20 mouse cellular contexts compared by ENCODE assay signal in the genomic region with DNA sequence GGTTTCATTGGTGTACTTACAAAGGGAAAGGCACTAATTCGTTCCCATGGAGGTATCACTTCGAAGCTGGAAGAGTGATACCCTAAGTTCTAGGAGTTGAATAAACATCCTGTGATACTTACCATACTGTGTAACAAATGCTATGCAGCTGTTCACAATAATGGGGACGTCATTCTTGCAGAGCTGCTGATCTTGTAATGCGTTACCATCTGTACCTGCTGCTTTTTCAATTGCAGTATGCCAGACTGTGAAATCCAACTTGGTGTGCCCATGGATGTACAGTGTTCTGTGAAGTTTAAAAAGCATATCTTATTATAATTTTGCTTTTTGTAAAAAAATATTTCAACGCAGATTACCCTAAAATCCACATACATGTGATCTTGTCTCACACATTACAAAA.
"Had no signal": no experiment of that assay in that cellular context is flagged by ENCODE, and none has a peak within 500 bp of the region (broad histone marks: within the 10 kb centered on the region; RNA-seq: fewer than 3 reads in every experiment).

No protein-coding gene starts in this region.

- H3K4me1 ChIP-seq: liver, embryonic 13.5 days; lung, embryonic 15.5 days; megakaryocyte, embryonic 14.5 days; midbrain, embryonic 12.5 days; neural tube, embryonic 12.5 days; stomach, embryonic 15.5 days had no signal

- H3K27ac ChIP-seq: layer of hippocampus, adult 2 months; liver, embryonic 13.5 days; lung, embryonic 15.5 days; macrophage; midbrain, embryonic 12.5 days; neural tube, embryonic 12.5 days; stomach, embryonic 15.5 days had no signal

- H3K9ac ChIP-seq: liver, embryonic 13.5 days; liver, postnatal 0 days; lung, embryonic 15.5 days; midbrain, embryonic 12.5 days; neural tube, embryonic 12.5 days; stomach, embryonic 15.5 days had no signal

- H3K4me3 ChIP-seq: layer of hippocampus, adult 2 months; liver, embryonic 13.5 days; lung, embryonic 15.5 days; megakaryocyte, embryonic 14.5 days; midbrain, embryonic 12.5 days; myocyte; neural tube, embryonic 12.5 days; stomach, embryonic 15.5 days had no signal

- ATAC-seq: liver, postnatal 0 days had no signal

- H3K36me3 ChIP-seq: liver, embryonic 13.5 days; lung, embryonic 15.5 days; midbrain, embryonic 12.5 days; neural tube, embryonic 12.5 days; stomach, embryonic 15.5 days had no signal

- H3K9me3 ChIP-seq: liver, embryonic 13.5 days; lung, embryonic 15.5 days; megakaryocyte, embryonic 14.5 days; midbrain, embryonic 12.5 days; neural tube, embryonic 12.5 days; stomach, embryonic 15.5 days had no signal

- H3K4me2 ChIP-seq: liver, embryonic 13.5 days; lung, embryonic 15.5 days; midbrain, embryonic 12.5 days; neural tube, embryonic 12.5 days; stomach, embryonic 15.5 days had no signal

- H3K27me3 ChIP-seq: liver, embryonic 13.5 days; lung, embryonic 15.5 days; megakaryocyte, embryonic 14.5 days; midbrain, embryonic 12.5 days; neural tube, embryonic 12.5 days; stomach, embryonic 15.5 days had no signal

- DNase-seq: kidney, postnatal 10 days; kidney, postnatal 4 days; left cerebral cortex, postnatal 4 days; liver; liver, embryonic 13.5 days; liver, postnatal 0 days; lung, postnatal 14 days; retina, postnatal 1 day; right cerebral cortex, postnatal 4 days; spleen, adult 18-20 months; thymus, adult 2 months; thymus, postnatal 25 days had no signal
